Mouse (Mus musculus): ENCODE data around the gene Gm17304.

DNA sequence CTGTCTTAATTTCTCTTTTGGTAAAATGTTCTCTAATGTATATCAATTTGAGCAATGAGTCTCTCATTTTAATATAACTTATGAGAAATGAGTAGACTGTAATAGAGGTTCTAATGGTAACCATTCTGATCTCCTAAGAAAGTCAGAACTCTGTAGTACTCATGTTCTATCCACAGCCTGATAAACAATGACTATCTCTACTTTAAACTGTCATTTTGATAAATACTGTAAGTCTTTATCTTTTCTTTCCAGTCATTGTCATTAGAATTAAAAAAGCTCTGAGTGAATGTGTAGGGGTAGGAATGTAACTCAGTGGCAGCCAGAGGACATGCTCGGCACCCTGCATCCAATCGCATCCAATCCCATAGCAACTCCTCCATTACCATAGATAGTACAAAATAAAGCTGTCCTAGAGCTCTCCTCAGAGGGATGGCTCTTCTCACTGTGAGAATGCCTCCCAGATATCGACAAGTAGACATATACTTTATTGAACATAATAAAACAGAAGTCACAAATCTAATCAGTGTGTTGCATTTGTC is 44.0 kb downstream of the Gm17304 start:
- TF ChIP-seq USF1 (IDR thresholded peaks at IDR 0.05; ENCODE audit: low read depth) (no peak), CTCF (IDR thresholded peaks at IDR 0.05; ENCODE audit: control insufficient read depth, insufficient read depth, insufficient read length) (no peak), MYOG (IDR thresholded peaks at IDR 0.05; ENCODE audit: control insufficient read depth, extremely low read depth, insufficient read length) (no peak), MYOD1 (IDR thresholded peaks at IDR 0.05; ENCODE audit: control insufficient read depth, insufficient read length, low read depth) (no peak)
